Mouse (Mus musculus) embryo, embryonic 11.5 days (tissue): Measurements from ENCODE around the gene Pi4k2a.

Experiments used
- DNase-seq: peaks from one replicate; pipeline ENCODE4 v3.0.0-alpha.2; 2012; ENCODE audit warnings: low read depth, low spot score

The Pi4k2a gene

GRCm38 (mm10) chr19:42131101-42131500 lies 40.8 kb downstream of the Pi4k2a start:
- no peak for DNase-seq

DNA sequence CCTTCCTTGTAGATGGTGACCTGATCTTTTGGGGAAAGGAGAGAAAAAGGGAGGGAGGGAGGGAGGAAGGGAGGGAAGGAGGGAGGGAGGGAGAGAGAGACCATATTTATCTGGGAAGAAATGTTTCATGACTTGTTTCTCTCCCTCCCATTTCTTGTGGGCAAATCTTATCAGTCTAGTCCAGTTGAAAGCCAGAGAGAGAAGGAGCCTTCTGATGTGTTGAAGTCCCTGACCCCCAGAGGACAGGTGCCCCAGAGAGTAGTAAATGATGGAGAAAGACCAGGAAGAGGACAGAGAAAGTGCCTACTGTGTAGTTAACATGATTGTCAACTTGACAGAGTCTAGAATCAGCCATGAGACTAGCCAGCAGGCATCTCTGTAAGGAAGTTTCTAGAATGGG lies 44.8 kb downstream of the Pi4k2a start:
- no peak for DNase-seq

DNA sequence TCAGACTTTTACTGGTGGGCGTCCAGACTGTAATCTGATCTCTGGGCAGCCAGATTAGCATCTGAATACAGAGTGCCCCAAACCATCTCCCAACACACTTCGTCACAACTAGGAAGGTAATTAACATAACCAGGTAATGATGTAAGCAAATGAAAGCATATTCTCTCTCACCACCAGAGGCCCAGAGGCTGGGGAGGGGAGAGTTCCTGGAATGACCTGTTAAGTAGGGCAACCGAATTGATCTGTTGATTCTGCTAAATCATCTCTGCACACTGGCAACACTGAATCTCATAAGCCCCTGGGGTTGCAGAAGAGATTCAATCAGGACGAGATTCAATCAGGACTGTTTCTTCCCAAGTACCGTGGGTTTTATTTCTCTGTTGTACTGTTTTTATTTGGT lies 45.9 kb downstream of the Pi4k2a start:
- no peak for DNase-seq

DNA sequence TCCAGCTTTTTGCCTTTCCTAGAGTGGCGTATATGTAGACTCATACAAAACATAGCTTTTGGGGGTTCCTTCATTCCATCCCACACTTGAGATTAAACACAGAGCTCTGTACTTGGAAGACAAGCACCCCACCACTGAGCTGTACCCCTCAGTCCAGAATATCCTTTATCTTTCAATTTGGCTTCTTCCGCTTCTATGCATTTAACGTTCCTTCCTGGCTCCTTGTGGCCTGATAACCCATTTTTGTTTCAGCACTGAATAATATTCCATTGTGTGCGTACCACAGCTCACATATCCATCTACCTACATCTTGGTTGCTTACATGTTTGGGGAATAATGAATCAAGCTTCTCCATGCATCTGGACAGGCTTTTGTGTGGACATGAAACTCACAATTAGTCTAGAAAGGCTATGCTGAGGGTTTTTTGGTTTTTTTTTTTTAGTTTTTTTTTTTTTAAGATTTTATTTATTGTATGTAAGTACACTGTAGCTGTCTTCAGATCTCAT lies 47.0 kb downstream of the Pi4k2a start:
- no peak for DNase-seq

DNA sequence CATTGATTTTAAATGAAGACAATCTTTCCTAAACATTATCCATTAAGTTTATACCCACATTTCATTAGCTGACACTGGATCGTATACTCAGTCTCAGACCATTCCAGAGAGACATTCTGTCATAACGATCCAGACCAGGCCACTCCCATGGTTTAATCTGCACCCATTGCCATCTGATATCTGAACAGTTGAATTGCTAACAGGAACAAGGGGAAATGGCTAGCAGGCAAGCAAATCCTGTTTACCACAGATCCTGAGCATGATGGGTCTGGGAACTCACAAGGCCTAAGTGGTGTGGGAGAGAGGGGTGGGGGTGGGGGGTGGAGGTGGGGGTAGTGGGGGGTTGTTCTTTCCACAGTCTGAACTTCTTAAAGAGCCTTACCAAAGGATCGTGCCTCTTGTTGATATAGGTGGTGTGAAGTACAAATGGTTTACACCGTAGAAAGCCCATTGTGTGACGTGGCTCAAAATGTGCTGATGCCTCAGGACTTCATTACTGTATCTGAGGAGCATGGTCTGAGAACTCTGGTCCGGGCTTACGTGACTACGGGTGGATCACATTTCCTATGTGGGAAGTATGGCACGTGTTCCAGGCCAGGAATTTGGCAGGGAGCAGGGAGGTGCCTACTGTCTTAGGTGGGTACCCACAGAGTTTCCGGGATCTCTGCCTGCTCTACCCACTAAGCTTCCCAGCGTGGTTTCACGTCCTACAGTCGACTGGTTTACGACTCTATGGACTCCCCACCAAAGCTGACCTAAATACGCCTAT lies 48.4 kb downstream of the Pi4k2a start:
- no peak for DNase-seq

DNA sequence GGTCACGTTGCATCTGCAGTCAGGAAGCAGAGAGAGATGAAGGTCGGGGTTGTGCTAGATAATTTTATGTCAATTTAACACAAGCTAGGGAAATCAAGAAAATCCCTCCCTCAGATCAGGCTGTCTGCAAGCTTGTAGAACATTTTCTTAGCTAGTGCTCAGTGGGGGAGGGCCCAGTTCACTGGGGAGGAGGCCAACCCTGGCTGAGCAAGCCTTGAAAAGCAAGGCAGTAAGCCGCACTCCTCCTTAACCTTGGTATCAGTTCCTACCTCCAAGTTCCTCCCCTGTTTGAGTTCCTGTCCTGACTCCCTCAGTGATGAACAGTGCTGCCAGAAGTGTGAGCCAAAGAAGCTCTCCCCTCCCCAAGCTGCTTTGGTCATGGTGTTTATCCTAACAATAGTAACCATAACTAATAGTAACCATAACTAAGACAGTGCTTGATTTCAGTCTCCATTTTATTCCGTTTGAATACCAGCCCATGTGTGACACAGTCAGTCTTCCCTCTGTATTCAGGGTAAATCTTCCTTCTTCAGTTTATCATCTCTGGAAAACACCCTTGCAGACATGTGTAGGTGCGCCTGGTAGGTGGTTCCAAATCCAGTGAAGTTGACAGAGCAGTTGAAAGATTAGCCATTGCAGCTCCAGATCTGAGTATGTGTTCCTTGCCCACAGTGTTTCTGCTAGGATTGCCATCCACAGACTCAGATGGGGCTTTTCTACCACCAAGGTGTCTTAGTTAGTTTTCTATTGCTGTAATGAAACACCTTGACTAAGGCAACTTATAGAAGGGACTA lies 49.7 kb downstream of the Pi4k2a start:
- no peak for DNase-seq

- no peak for DNase-seq
Measured at GRCm38 (mm10) chr19:42141998-42142397, 51.7 kb downstream of the Pi4k2a start.

DNA sequence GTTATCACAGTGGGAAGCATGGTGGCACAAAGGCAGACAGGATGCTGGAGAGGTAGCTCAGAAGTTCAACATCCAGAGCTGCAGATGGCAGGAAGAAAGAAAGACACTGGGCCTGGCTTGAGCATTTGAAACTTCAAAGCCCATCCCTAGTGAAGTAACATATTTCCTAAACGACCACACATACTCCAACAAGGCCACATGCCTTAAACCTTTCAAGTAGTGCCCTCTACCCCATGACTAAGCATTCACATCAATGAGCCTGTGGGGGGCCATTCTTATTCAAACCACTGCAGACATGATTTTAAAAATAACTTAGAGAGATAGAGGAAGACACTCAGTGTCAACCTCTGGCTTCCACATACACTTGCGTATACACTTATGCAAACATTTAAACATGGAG lies 52.5 kb downstream of the Pi4k2a start:
- no peak for DNase-seq

DNA sequence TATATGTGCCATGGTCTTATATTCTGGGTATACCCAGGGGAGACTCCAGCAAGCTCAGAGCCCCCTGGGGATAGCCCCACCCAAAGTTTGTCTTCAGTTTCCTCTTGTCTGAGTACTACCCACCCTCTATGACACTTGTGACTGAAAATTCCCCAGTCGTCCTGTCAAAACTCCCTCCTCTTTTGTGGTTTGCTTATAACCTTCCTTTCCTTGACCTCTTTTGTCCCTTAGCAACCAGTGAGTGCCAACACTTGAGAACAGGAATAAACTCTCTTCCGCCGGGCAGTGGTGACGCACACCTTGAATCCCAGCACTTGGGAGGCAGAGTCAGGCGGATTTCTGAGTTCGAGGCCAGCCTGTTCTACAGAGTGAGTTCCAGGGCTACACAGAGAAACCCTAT lies 53.8 kb downstream of the Pi4k2a start:
- no peak for DNase-seq

DNA sequence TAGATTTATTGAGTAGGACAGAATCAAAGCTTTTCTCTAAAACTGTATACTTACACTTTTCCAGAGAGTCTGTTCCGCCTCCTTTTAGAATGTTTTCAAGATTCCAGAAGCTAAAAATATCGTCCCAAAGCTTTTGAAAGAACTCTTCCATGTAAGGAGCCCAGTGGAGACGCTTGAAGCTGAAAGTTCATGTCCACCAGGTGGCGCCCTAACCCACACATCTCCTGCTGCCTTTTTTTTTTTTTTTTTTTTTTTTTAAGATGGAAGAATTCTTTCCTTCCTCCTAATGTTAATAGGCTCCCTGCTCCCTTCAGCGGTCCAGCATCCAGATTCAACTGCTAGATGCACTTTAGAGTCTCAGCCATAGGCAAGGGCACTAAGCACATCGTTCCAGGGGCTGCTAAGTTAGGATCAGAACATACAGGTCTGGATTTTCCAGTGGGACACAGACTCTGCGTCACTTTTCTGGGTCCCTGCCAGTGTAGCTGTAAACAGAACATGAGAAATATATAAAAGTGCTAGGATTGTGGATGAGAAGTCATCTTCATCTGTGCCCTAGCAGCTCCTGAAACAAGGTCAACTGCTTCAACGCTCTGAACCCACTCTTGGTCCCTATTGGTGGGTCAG lies 54.4 kb downstream of the Pi4k2a start:
- DNase-seq = peak; percentile 84

- DNase-seq = no peak
Measured at GRCm38 (mm10) chr19:42145210-42145609, 54.9 kb downstream of the Pi4k2a start.

DNA sequence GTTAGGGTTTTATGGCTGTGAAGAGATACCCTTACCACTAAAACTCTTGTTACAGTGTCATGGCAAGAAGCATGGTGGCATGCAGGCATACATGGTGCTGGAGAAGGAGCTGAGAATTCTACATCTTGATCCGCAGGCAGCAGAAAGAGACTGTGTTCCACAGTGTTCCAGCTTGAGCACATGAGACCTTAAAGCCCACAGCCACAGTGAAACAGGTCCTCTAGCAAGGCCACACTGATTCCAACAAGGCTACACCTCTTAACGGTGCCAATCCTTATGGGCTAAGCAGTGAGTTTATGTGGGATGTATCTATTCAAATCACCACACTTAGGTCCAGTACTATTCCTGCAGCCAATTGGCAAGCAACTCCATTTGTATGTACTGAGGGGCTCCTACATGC lies 55.5 kb downstream of the Pi4k2a start:
- no peak for DNase-seq

DNA sequence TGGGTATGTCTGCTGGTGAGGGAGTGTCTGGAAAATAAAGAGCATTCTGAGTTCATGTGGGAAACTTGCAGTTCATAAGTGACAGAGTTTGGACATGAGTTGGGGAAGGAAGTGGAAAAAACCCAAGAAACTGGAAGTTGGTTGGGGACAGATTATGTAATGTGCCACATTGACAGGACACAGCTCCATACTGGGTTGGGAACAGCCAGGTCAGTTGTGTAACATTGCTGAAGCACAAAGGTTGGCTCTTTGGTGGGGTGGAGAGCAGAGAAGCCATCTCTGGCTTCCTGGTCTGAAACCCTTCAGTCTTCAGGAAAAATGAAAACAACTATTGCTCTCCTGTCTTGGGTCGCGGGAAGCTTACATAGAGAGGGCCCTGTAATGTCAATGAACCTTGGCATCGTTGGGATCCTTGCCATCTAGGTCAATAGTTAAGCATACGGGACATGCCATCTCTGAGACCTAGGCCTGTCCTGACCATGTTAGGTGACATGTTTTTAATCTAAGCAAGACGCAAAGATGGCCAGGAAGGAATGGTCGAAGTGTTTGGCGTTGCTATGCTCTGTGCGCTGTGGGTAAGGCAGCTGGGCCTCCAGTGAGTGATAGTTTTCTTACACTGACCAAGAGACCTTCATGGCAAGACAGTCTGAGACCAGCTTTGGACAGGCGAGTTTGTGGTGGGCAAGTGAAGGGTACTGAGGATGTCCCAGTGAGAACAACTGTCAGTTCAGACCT lies 56.2 kb downstream of the Pi4k2a start:
- DNase-seq = no peak

DNA sequence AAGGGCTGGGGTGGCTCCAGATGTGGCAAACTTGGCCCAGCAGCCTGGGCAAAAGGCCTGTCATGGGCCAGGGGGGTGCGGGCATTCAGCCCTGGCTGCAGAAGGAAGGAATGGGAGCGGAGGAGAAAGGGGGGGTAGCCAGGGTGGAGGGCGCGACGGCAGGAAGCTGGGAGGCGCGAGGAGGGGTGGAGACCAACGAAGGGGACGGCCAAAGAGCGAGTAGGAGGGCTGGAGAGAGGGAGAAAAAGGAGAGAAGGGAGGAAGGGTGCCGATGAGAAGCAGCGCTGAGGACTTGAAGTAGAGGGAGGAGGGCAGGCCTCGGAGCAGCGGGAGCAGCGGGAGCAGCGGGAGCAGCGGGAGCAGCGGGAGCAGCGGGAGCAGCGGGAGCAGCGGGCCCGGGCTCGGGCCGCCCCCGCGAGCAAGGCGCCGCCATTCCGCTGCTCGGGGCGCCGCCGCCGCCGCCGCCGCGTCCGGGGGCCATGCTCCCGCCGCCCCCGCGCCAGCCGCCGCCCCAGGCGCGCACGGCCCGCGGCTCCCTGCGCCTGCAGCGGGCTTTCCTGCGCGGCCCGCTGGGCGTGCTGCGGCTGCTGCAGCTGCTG lies 57.0 kb downstream of the Pi4k2a start, which contains the start of gene Marveld1:
Marveld1 (plus strand) TSS at position 231 of the 599 bp plus-strand sequence.
- DNase-seq = no peak

DNA sequence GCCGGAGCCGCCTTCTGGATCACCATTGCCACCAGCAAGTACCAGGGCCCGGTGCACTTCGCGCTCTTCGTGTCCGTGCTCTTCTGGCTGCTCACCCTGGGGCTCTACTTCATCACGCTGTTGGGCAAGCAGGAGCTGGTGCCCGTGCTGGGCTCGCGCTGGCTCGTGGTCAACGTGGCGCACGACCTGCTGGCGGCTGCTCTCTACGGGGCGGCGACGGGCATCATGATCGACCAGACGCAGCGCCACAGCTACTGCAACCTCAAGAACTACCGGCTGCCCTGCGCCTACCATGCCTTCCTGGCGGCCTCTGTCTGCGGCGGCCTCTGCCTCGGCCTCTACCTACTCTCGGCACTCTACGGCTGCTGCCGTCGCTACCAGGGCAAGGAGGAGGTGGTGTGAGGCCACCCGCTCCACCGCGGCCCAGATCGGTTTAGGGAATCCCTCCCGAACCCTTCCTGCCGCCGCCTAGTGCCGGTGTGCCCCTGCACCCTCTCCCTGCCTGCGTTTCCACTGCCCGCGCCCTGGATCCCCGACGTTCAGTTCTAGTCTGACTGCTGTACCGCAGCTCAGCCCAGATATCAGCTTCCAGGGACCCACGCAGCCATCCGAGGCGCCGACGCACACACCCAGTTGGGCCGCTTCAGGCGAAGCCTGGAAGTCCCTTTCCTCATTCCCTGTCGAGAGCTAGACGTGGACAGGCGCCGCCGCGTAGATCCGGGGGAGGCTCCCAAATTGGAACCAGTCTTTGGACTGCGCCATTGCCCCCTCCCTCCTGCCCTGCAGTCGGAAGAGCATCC lies 57.7 kb downstream of the Pi4k2a start:
- DNase-seq = no peak

DNA sequence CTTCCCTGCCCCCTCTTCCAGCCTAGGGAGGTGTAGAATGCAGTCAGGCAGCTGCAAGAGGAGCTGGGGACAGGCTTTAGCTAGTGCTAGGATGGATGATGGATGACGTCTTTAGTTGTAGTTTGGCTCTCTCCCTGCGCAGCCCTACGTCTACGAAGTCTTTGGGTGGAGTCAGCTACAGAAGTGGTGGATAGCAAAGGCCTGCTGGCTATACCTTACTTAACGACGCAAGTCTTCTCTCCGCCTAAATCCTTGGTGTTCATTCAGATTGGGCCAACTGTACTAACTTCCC lies 58.2 kb downstream of the Pi4k2a start:
- no peak for DNase-seq

DNA sequence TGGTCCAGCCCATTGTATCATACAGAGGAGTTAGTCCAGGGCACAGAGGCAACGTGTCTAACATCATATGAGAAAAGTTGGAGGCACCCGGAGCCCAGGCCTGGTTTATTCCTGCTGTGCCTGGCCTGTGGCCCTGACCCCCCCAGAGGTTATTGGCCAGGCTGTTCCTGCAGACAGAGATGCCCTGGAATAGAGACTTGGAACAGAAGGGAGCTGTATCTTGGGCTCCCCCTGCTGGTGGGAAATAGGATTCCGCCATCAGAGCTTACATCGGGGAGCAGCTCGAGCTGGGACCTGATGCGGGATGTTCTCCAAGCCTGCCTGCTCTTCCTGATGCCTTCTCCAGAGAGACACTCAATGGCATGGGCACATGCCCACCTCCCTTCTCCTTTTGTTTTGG lies 61.7 kb downstream of the Pi4k2a start:
- DNase-seq = peak; percentile 75

GRCm38 (mm10) chr19:42157493-42158237 lies 67.4 kb downstream of the Pi4k2a start:
- no peak for DNase-seq

DNA sequence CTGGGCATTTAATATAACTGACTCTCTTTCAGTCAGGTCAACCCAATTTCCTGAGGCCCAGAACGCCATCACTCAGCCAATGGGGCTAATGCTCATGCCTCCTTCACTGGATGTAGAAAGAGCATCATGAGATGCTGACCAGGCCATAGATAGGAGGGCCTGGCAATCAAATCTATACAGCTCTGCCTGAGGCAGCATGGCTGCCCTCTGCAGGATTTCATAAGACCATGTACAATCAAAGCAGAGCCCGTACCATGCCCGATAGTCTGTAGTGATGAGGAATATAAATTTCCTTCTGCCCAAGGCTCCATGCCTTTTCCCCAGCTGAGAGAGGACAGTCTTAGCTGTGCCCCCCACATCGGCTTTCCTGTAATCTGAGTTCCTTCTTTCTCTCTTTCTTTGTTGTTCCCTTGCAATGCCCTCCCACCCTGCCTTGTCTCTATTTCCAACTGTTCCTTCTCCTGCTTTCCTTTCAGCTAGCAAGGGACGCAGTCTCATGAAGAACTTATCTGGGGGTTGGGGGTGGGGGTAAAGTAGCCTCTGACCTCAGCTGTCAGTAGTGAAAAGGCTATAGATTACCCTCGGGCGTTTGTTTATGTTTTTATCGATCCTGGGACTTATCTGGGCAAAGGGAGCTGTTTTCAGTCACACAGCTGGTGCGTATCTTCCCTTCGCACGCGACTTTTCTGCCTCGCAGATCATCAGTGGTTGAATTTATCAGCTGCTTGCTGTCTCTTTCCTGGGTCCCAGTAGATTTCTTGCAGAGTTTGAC lies 68.2 kb downstream of the Pi4k2a start:
- no peak for DNase-seq
